Mouse (Mus musculus): ENCODE measurements around the gene Cops2. TPM values are rescaled to one million over a fixed set of nuclear protein-coding genes. Genes with fewer than 3 reads are reported as not detected.
A peak's percentile ranks its signal among the peaks of the same experiment; 100 is the strongest.

Gene Cops2
- polyA plus RNA-seq, 1 experiment from 2014 or later, result 77.2 TPM

GRCm38 (mm10) chr2:125885891-125886576, 27.1 kb upstream of the Cops2 start:
- no peak for ATAC-seq
- Histone ChIP-seq H3K9me3 (replicated peaks; ENCODE audit: control insufficient read depth, low read length) (no peaks in the 10 kb centered on the region), H3K36me3 (ENCODE audit: control insufficient read depth, insufficient read depth, low read length) (no peaks in the 10 kb centered on the region), H3K4me1 (ENCODE audit: control insufficient read depth, insufficient read depth, low read length) (no peaks in the 10 kb centered on the region), H3K27ac (ENCODE audit: low read depth, low read length) (no peak overlapping the region), H3K27me3 (replicated peaks; ENCODE audit: control insufficient read depth, insufficient read depth, low read length) (no peaks in the 10 kb centered on the region), H3K9ac (ENCODE audit: low read length) (no peak overlapping the region), H3K4me3 (ENCODE audit: low read depth, low read length) (no peak overlapping the region), H3K4me2 (ENCODE audit: low read length) (no peak overlapping the region)
- DNase-seq (ENCODE audit: low spot score), result peak; percentile 27
- WGBS, result 76% methylated on average over 4 of the region's 4 CpGs

- ATAC-seq, result no peak
- Histone ChIP-seq H3K9ac (ENCODE audit: low read length) (no peak overlapping the region), H3K36me3 (ENCODE audit: control insufficient read depth, insufficient read depth, low read length) (no peaks in the 10 kb centered on the region), H3K4me1 (ENCODE audit: control insufficient read depth, insufficient read depth, low read length) (peaks cover 4% of the 10 kb centered on the region; the same call in 1 of the 2 replicates), H3K27ac (ENCODE audit: low read depth, low read length) (no peak overlapping the region), H3K4me3 (ENCODE audit: low read depth, low read length) (no peak overlapping the region), H3K4me2 (ENCODE audit: low read length) (no peak overlapping the region), H3K9me3 (replicated peaks; ENCODE audit: control insufficient read depth, low read length) (no peaks in the 10 kb centered on the region), H3K27me3 (replicated peaks; ENCODE audit: control insufficient read depth, insufficient read depth, low read length) (no peaks in the 10 kb centered on the region)
- no peak for DNase-seq (ENCODE audit: low spot score)
- 88% methylated on average over 3 of the region's 3 CpGs for WGBS
Observed at GRCm38 (mm10) chr2:125870159-125870558, 11.2 kb upstream of the Cops2 start.

- no peak overlapping the region for H3K27ac ChIP-seq (ENCODE audit: low read depth, low read length)
- WGBS, result 87% methylated on average over 3 of the region's 3 CpGs
- no peak overlapping the region for H3K4me3 ChIP-seq (ENCODE audit: low read depth, low read length)
- no peak overlapping the region for H3K9ac ChIP-seq (ENCODE audit: low read length)
- no peaks in the 10 kb centered on the region for H3K9me3 ChIP-seq (replicated peaks; ENCODE audit: control insufficient read depth, low read length)
- no peak overlapping the region for H3K4me2 ChIP-seq (ENCODE audit: low read length)
- DNase-seq (ENCODE audit: low spot score), result no peak
- H3K27me3 ChIP-seq (replicated peaks; ENCODE audit: control insufficient read depth, insufficient read depth, low read length), result no peaks in the 10 kb centered on the region
- no peak for ATAC-seq
- no peaks in the 10 kb centered on the region for H3K36me3 ChIP-seq (ENCODE audit: control insufficient read depth, insufficient read depth, low read length)
- peaks cover 4% of the 10 kb centered on the region; the same call in 1 of the 2 replicates for H3K4me1 ChIP-seq (ENCODE audit: control insufficient read depth, insufficient read depth, low read length)
Observed at GRCm38 (mm10) chr2:125868301-125868700, 9.4 kb upstream of the Cops2 start.

- peaks cover 4% of the 10 kb centered on the region; the same call in 1 of the 2 replicates for H3K4me1 ChIP-seq (ENCODE audit: control insufficient read depth, insufficient read depth, low read length)
- 8% methylated on average over 23 of the region's 23 CpGs for WGBS
- ATAC-seq, result peak; percentile 80
Observed at GRCm38 (mm10) chr2:125866058-125866740, 7.3 kb upstream of the Cops2 start.

GRCm38 (mm10) chr2:125865585-125865984, 6.6 kb upstream of the Cops2 start:
- ATAC-seq, result peak; percentile 57; the same call in 1 of the 2 replicates
- Histone ChIP-seq H3K4me3 (ENCODE audit: low read depth, low read length) (peak overlapping the region; percentile 31; the same call in 1 of the 2 replicates), H3K36me3 (ENCODE audit: control insufficient read depth, insufficient read depth, low read length) (no peaks in the 10 kb centered on the region), H3K27me3 (replicated peaks; ENCODE audit: control insufficient read depth, insufficient read depth, low read length) (no peaks in the 10 kb centered on the region), H3K9ac (ENCODE audit: low read length) (no peak overlapping the region; the same call in 1 of the 2 replicates), H3K9me3 (replicated peaks; ENCODE audit: control insufficient read depth, low read length) (no peaks in the 10 kb centered on the region), H3K27ac (ENCODE audit: low read depth, low read length) (no peak overlapping the region), H3K4me1 (ENCODE audit: control insufficient read depth, insufficient read depth, low read length) (peaks cover 4% of the 10 kb centered on the region; the same call in 1 of the 2 replicates), H3K4me2 (ENCODE audit: low read length) (peak overlapping the region; percentile 48)
- DNase-seq (ENCODE audit: low spot score), result peak; percentile 44

More at GRCm38 (mm10) chr2:125866058-125866740, 7.3 kb upstream of the Cops2 start:
- H3K9ac ChIP-seq (ENCODE audit: low read length), result peak overlapping the region; percentile 54
- peak; percentile 73 for DNase-seq (ENCODE audit: low spot score)
- no peaks in the 10 kb centered on the region for H3K9me3 ChIP-seq (replicated peaks; ENCODE audit: control insufficient read depth, low read length)
- H3K27me3 ChIP-seq (replicated peaks; ENCODE audit: control insufficient read depth, insufficient read depth, low read length), result no peaks in the 10 kb centered on the region
- H3K4me3 ChIP-seq (ENCODE audit: low read depth, low read length), result peak overlapping the region; percentile 31
- peak overlapping the region; percentile 48 for H3K4me2 ChIP-seq (ENCODE audit: low read length)
- H3K27ac ChIP-seq (ENCODE audit: low read depth, low read length), result no peak overlapping the region
- H3K36me3 ChIP-seq (ENCODE audit: control insufficient read depth, insufficient read depth, low read length), result no peaks in the 10 kb centered on the region

GRCm38 (mm10) chr2:125864551-125864950, 5.6 kb upstream of the Cops2 start:
- H3K9ac ChIP-seq (ENCODE audit: low read length), result no peak overlapping the region
- no peak overlapping the region for H3K27ac ChIP-seq (ENCODE audit: low read depth, low read length)
- H3K27me3 ChIP-seq (replicated peaks; ENCODE audit: control insufficient read depth, insufficient read depth, low read length), result no peaks in the 10 kb centered on the region
- 81% methylated on average over 1 of the region's 1 CpGs for WGBS
- DNase-seq (ENCODE audit: low spot score), result no peak
- H3K9me3 ChIP-seq (replicated peaks; ENCODE audit: control insufficient read depth, low read length), result no peaks in the 10 kb centered on the region
- H3K36me3 ChIP-seq (ENCODE audit: control insufficient read depth, insufficient read depth, low read length), result no peaks in the 10 kb centered on the region
- ATAC-seq, result no peak
- H3K4me2 ChIP-seq (ENCODE audit: low read length), result no peak overlapping the region
- H3K4me1 ChIP-seq (ENCODE audit: control insufficient read depth, insufficient read depth, low read length), result peaks cover 6% of the 10 kb centered on the region; the same call in 1 of the 2 replicates
- H3K4me3 ChIP-seq (ENCODE audit: low read depth, low read length), result no peak overlapping the region

GRCm38 (mm10) chr2:125863799-125864198, 4.9 kb upstream of the Cops2 start:
- DNase-seq (ENCODE audit: low spot score) (no peak), ATAC-seq (no peak)
- H3K9ac ChIP-seq (ENCODE audit: low read length), result no peak overlapping the region
- 79% methylated on average over 3 of the region's 3 CpGs for WGBS
- H3K27me3 ChIP-seq (replicated peaks; ENCODE audit: control insufficient read depth, insufficient read depth, low read length), result no peaks in the 10 kb centered on the region
- no peak overlapping the region for H3K4me3 ChIP-seq (ENCODE audit: low read depth, low read length)
- H3K4me2 ChIP-seq (ENCODE audit: low read length), result no peak overlapping the region
- H3K9me3 ChIP-seq (replicated peaks; ENCODE audit: control insufficient read depth, low read length), result no peaks in the 10 kb centered on the region
- no peak overlapping the region for H3K27ac ChIP-seq (ENCODE audit: low read depth, low read length)
- H3K4me1 ChIP-seq (ENCODE audit: control insufficient read depth, insufficient read depth, low read length), result peaks cover 6% of the 10 kb centered on the region; the same call in 1 of the 2 replicates
- no peaks in the 10 kb centered on the region for H3K36me3 ChIP-seq (ENCODE audit: control insufficient read depth, insufficient read depth, low read length)

- H3K27ac ChIP-seq (ENCODE audit: low read depth, low read length), result no peak overlapping the region
- WGBS, result 47% methylated on average over 3 of the region's 3 CpGs
- peak overlapping the region; percentile 100 for H3K4me3 ChIP-seq (ENCODE audit: low read depth, low read length)
- peaks cover 11% of the 10 kb centered on the region for H3K4me1 ChIP-seq (ENCODE audit: control insufficient read depth, insufficient read depth, low read length)
- peak overlapping the region; percentile 98; the same call in 1 of the 2 replicates for H3K9ac ChIP-seq (ENCODE audit: low read length)
- peak overlapping the region; percentile 76 for H3K4me2 ChIP-seq (ENCODE audit: low read length)
- DNase-seq (ENCODE audit: low spot score), result no peak
- H3K27me3 ChIP-seq (replicated peaks; ENCODE audit: control insufficient read depth, insufficient read depth, low read length), result no peaks in the 10 kb centered on the region
- H3K36me3 ChIP-seq (ENCODE audit: control insufficient read depth, insufficient read depth, low read length), result no peaks in the 10 kb centered on the region
- no peak for ATAC-seq
- no peaks in the 10 kb centered on the region for H3K9me3 ChIP-seq (replicated peaks; ENCODE audit: control insufficient read depth, low read length)
Observed at GRCm38 (mm10) chr2:125857707-125858106, 1.2 kb downstream of the Cops2 start.

- ATAC-seq, result no peak
- H3K4me2 ChIP-seq (ENCODE audit: low read length), result no peak overlapping the region
- no peak overlapping the region for H3K27ac ChIP-seq (ENCODE audit: low read depth, low read length)
- no peak overlapping the region for H3K4me3 ChIP-seq (ENCODE audit: low read depth, low read length)
- WGBS, result 89% methylated on average over 2 of the region's 2 CpGs
- H3K27me3 ChIP-seq (replicated peaks; ENCODE audit: control insufficient read depth, insufficient read depth, low read length), result no peaks in the 10 kb centered on the region
- H3K4me1 ChIP-seq (ENCODE audit: control insufficient read depth, insufficient read depth, low read length), result 0 out of 2 replicates have a peak, but pooled peaks cover 3% of the 10 kb centered on the region
- H3K9ac ChIP-seq (ENCODE audit: low read length), result no peak overlapping the region
- no peaks in the 10 kb centered on the region for H3K9me3 ChIP-seq (replicated peaks; ENCODE audit: control insufficient read depth, low read length)
- peaks cover 25% of the 10 kb centered on the region for H3K36me3 ChIP-seq (ENCODE audit: control insufficient read depth, insufficient read depth, low read length)
- no peak for DNase-seq (ENCODE audit: low spot score)
Observed at GRCm38 (mm10) chr2:125851237-125851636, 7.7 kb downstream of the Cops2 start.
